Mouse (Mus musculus) forebrain, embryonic 12.5 days (tissue): ENCODE results near the gene Slx4. TPM values are rescaled to one million over a fixed set of nuclear protein-coding genes. Genes with fewer than 3 reads are reported as not detected.
"Not testable (repeated sequence)": the region's sequence is repeated elsewhere in the genome, so short reads cannot be mapped to it uniquely, and the experiment has no call there.

Experiments
- ATAC-seq: fragments of 200-750 bp; cut with Nextera tagmentation; 2 replicates; pipeline ENCODE4 v1.8.0; 2017; ENCODE audit warnings: moderate TSS enrichment; ENCODE audit not compliant: low FRiP score
- H3K27ac ChIP-seq: fragments of 300-500 bp; sonication (generic); 2 replicates; pipeline ENCODE4 v1.5.1; 2016; ENCODE audit warnings: mild to moderate bottlenecking
- H3K27me3 ChIP-seq: fragments of 300-500 bp; sonication (generic); 2 replicates; pipeline ENCODE4 v1.6.1; 2016; ENCODE audit warnings: mild to moderate bottlenecking
- H3K36me3 ChIP-seq: fragments of 300-500 bp; sonication (generic); replicated peaks from 2 replicates; pipeline ENCODE4 v1.6.1; 2016; ENCODE audit warnings: mild to moderate bottlenecking
- H3K4me1 ChIP-seq: fragments of 300-500 bp; sonication (generic); 2 replicates; pipeline ENCODE4 v1.6.1; 2016
- H3K4me2 ChIP-seq: fragments of 300-500 bp; sonication (generic); 2 replicates; pipeline ENCODE4 v1.6.1; 2016; ENCODE audit warnings: mild to moderate bottlenecking, moderate library complexity
- H3K4me3 ChIP-seq: fragments of 300-500 bp; sonication (generic); replicated peaks from 2 replicates; pipeline ENCODE4 v1.5.1; 2016; ENCODE audit warnings: mild to moderate bottlenecking
- H3K9ac ChIP-seq: fragments of 300-500 bp; sonication (generic); 2 replicates; pipeline ENCODE4 v1.6.1; 2016; ENCODE audit warnings: mild to moderate bottlenecking
- H3K9me3 ChIP-seq: fragments of 300-500 bp; sonication (generic); 2 replicates; pipeline ENCODE4 v1.6.1; 2016
- WGBS: fragments of 180-500 bp; shearing (Covaris S2); methylation state at CpG from one replicate; pipeline ENCODE4 v1.1.7; 2016; 5-methylcytosine and 5-hydroxymethylcytosine counted together
- polyA plus RNA-seq: library from polyadenylated mRNA; unstranded; fragments of >200 nt; fragmentation: Nextera tagmentation; extraction: Ambion mirVana; gene quantifications from 2 replicates; pipeline ENCODE4 v1.2.1, GENCODE M21; 2016

Slx4 gene
- polyA plus RNA-seq, 1 experiment from 2014 or later, result 29.5 TPM

GRCm38 (mm10) chr16:4031441-4032274 is 28.1 kb upstream of the Slx4 start:
- no peak overlapping the region for H3K27ac ChIP-seq
- no peaks in the 10 kb centered on the region for H3K9me3 ChIP-seq
- peaks cover 5% of the 10 kb centered on the region for H3K36me3 ChIP-seq
- H3K9ac ChIP-seq, result no peak overlapping the region
- ATAC-seq, result no peak
- 79% methylated on average over 4 of the region's 6 CpGs for WGBS
- H3K4me3 ChIP-seq, result no peak overlapping the region
- no peak overlapping the region for H3K4me2 ChIP-seq
- H3K27me3 ChIP-seq, result no peaks in the 10 kb centered on the region
- no peaks in the 10 kb centered on the region for H3K4me1 ChIP-seq

DNA sequence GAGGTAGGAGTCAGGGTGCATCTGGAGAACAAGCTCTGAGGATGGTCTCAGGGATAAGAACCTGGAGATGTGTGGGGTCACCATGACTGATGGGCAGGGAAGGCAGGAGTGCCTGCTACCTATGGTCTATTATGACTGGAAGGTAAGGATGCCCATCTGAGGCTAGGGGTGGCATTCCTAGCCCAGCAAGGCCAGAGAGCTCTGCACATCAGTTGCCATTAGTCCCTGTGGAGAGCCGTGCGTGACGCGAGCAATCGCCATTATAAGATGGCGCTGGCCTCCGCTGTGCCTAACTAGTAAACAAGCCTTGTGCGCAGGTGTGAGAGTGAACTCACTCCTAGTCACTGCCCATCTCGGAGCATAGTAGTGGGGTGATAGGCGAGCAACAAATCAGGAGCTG is 26.9 kb upstream of the Slx4 start:
- no peak overlapping the region for H3K4me3 ChIP-seq
- H3K36me3 ChIP-seq, result no peaks in the 10 kb centered on the region
- H3K27me3 ChIP-seq, result no peaks in the 10 kb centered on the region
- no peak overlapping the region for H3K9ac ChIP-seq
- no peak overlapping the region for H3K4me2 ChIP-seq
- 93% methylated on average over 10 of the region's 10 CpGs for WGBS
- ATAC-seq, result no peak
- H3K9me3 ChIP-seq, result no peaks in the 10 kb centered on the region
- no peaks in the 10 kb centered on the region for H3K4me1 ChIP-seq
- H3K27ac ChIP-seq, result no peak overlapping the region

DNA sequence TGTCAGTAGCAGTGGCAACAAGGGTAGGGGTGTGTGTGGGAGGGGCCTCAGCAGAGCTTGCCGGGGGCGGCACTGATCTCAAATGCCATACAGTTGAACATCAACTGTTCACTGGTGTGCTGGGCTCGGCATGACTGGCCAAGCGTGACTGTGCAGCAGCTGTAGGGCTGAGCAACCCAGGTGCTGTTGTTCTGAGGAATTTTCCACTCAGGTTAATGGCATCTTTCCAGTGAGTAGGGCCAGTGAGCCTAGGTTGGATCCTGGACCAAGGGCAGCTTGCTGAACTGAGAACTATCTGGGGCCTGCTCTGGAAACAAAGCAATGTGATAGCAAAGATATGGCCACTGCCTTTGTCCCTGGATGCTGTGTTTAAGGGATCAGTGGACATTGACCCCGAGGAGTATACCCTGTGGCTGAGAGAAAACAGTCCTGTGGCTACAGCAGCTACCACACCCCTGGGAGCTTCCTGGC is 25.8 kb upstream of the Slx4 start:
- WGBS, result 90% methylated on average over 5 of the region's 5 CpGs
- no peak overlapping the region for H3K27ac ChIP-seq

GRCm38 (mm10) chr16:4027211-4027610 is 23.6 kb upstream of the Slx4 start:
- H3K4me3 ChIP-seq, result no peak overlapping the region
- ATAC-seq, result no peak
- no peaks in the 10 kb centered on the region for H3K9me3 ChIP-seq
- whole genome bisulfite sequencing, result 74% methylated on average over 3 of the region's 3 CpGs
- H3K27ac ChIP-seq, result no peak overlapping the region
- H3K27me3 ChIP-seq, result no peaks in the 10 kb centered on the region
- H3K36me3 ChIP-seq, result no peaks in the 10 kb centered on the region
- H3K9ac ChIP-seq, result no peak overlapping the region
- H3K4me2 ChIP-seq, result no peak overlapping the region
- H3K4me1 ChIP-seq, result no peaks in the 10 kb centered on the region

More for the DNA sequence above, 25.8 kb upstream of the Slx4 start:
- no peak overlapping the region for H3K9ac ChIP-seq
- H3K4me3 ChIP-seq, result no peak overlapping the region
- H3K27me3 ChIP-seq, result no peaks in the 10 kb centered on the region
- H3K4me1 ChIP-seq, result no peaks in the 10 kb centered on the region
- no peaks in the 10 kb centered on the region for H3K9me3 ChIP-seq
- no peak overlapping the region for H3K4me2 ChIP-seq
- no peaks in the 10 kb centered on the region for H3K36me3 ChIP-seq
- ATAC-seq, result no peak

DNA sequence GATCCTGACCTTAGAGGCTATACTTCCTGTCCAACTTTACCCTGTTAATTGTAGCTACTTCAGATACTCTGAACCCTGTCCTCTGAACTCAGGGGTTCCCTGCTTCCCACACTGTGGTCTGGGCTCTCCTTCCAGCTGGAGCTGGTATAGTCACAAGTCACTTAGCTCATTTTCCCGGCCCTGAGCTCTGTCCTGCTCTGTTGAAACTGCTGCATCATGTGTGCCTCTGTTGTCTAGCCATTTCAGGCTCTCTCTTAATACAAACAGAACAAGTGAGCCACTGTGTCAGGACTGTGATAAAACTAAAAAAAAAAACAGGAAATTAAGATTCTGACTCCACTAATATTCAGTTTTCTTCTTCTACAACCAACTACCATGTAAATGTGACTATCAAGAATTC is 23.1 kb upstream of the Slx4 start:
- Histone ChIP-seq H3K27ac (no peak overlapping the region), H3K9ac (no peak overlapping the region), H3K4me1 (no peaks in the 10 kb centered on the region), H3K9me3 (no peaks in the 10 kb centered on the region), H3K27me3 (no peaks in the 10 kb centered on the region), H3K4me2 (no peak overlapping the region), H3K4me3 (no peak overlapping the region), H3K36me3 (no peaks in the 10 kb centered on the region)
- WGBS, result 67% methylated on average over 1 of the region's 1 CpGs
- ATAC-seq, result no peak

DNA sequence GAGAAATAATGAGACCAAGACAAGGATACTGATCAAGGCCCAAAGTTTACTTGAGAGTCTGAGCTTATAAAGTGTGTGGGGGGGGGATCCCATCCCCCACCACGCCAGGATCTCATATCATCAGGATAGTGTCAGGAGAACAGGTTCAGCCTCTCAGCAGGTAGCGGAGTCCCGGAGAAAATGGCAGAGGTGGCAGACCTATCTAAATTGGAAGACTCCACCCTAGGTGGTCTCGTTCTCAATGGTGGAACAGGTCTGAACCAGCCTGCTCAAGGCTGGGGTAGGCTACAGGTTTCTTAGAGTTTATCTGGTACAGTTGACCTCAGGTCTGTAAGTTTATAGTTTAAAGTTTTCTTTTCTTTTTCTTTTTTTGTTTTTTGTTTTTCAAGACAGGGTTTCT is 19.1 kb upstream of the Slx4 start:
- Histone ChIP-seq H3K36me3 (no peaks in the 10 kb centered on the region), H3K27me3 (no peaks in the 10 kb centered on the region)
- 74% methylated on average over 4 of the region's 4 CpGs for WGBS

DNA sequence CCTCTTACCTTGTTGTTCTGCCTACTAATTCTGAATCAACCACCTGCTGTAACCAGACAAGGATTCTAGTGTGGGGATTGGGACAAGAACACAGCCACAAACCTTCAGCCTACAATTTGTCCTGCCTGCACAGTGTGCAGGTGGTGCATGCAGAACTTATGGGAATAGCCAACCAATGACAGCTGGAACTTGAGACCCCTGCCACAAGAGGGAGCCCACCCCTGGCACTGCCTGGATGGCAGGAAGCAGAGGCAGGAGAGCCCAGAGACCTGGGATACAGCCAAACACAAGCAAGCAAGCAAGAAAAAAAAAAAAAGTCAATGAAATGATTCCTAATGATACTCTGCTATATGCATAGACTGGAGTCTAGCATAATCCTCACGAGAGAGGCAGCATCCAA is 17.7 kb upstream of the Slx4 start:
- no peak overlapping the region for H3K9ac ChIP-seq
- H3K9me3 ChIP-seq, result no peaks in the 10 kb centered on the region
- H3K27ac ChIP-seq, result no peak overlapping the region
- H3K36me3 ChIP-seq, result no peaks in the 10 kb centered on the region
- H3K4me1 ChIP-seq, result no peaks in the 10 kb centered on the region
- no peak for ATAC-seq
- H3K4me2 ChIP-seq, result no peak overlapping the region
- no peak overlapping the region for H3K4me3 ChIP-seq
- H3K27me3 ChIP-seq, result no peaks in the 10 kb centered on the region
- 81% methylated on average over 1 of the region's 1 CpGs for WGBS

More for the DNA sequence above, 19.1 kb upstream of the Slx4 start:
- Histone ChIP-seq H3K4me1 (no peaks in the 10 kb centered on the region), H3K4me3 (no peak overlapping the region), H3K9me3 (no peaks in the 10 kb centered on the region), H3K9ac (no peak overlapping the region), H3K27ac (no peak overlapping the region), H3K4me2 (no peak overlapping the region)
- ATAC-seq, result no peak

DNA sequence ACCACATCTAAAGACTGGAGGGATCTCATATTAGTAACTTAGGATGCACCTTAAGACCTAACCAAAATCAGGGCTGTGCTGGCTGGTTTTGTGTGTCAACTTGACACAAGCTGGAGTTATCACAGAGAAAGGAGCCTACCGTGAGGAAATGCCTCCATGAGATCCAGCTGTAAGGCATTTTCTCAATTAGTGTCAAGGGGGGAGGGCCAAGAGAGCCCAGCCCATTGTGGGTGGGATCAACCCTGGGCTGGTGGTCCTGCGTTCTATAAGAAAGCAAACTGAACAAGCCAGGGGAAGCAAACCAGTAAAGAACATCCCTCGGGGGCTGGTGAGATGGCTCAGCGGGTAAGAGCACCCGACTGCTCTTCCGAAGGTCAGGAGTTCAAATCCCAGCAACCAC is 13.9 kb upstream of the Slx4 start:
- H3K27ac ChIP-seq, H3K27me3 ChIP-seq, H3K4me3 ChIP-seq, H3K4me2 ChIP-seq, H3K36me3 ChIP-seq, H3K9me3 ChIP-seq, H3K4me1 ChIP-seq, H3K9ac ChIP-seq, ATAC-seq: not testable (repeated sequence)
- WGBS, result 84% methylated on average over 6 of the region's 6 CpGs

- not testable (repeated sequence) for H3K36me3 ChIP-seq, H3K4me3 ChIP-seq, ATAC-seq, H3K4me1 ChIP-seq, H3K4me2 ChIP-seq, H3K27ac ChIP-seq, H3K9ac ChIP-seq, H3K27me3 ChIP-seq, H3K9me3 ChIP-seq
- 82% methylated on average over 17 of the region's 17 CpGs for WGBS
Observed at GRCm38 (mm10) chr16:4016786-4017185, 13.2 kb upstream of the Slx4 start.

DNA sequence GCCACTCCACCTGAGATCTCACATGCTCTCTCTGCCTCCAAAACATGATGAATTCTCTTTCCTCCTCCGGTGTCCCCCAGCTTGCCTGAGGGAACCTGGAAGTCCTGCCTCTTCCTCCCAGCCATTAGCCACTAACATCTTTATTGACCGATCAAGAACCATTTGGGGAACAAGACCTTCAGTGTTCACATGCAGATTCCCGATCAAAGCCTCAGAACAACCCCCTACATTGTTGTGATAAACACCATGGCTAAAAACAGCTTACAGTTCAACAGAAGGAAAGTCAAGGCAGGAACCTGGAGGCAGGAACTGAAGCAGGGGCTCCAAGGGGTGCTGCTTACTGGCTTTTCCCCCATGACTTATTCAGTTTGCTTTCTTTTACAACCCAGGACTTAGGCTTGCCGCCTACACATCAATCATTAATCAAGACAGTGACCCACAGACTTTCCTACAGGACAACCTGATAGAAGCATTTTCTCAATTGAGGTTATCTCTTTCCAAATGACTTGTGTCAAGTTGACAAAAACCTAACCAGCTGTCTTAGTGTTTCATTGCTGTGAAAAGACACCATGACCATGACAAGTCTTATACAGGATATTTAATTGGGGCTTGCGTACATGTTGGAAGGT is 10.6 kb upstream of the Slx4 start:
- WGBS, result 85% methylated on average over 5 of the region's 5 CpGs
- Histone ChIP-seq H3K4me3 (no peak overlapping the region), H3K4me2 (no peak overlapping the region), H3K4me1 (no peaks in the 10 kb centered on the region), H3K36me3 (no peaks in the 10 kb centered on the region), H3K9me3 (0 out of 2 replicates have a peak, but pooled peaks cover 4% of the 10 kb centered on the region), H3K27me3 (no peaks in the 10 kb centered on the region), H3K27ac (no peak overlapping the region), H3K9ac (no peak overlapping the region)
- ATAC-seq, result no peak

DNA sequence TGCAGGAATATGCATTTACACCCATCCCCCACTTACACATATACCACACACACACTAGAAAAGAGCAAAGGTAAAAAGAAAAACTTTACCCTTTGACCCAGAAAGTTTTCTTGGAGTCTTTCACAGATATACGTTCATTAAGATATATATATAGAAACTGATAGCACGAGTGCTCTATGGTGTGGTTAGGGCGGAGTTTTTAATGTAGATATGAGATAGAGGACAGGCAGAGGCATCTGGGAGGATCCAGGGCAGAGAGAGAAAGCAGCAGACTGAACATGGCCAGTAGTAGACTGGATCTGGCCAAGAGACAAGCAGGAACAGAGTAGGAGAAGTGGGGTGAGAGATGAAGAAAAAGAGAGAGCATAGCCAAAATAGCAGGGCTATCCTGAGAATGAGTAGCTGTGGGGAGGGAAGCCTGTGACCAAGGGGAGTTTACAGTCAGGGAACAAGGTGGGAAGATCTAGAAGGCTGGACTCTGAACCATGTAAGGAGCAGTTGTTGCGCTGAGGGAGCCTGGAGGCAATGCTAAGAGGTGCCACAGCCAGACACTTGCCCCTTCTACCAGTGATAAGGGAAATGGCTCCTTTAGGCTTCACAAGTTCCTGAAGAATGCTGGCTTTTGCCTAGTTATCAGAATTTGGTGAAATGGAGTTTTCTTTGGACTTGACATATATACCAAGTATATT is 9.5 kb upstream of the Slx4 start:
- 76% methylated on average over 4 of the region's 4 CpGs for WGBS
- Histone ChIP-seq H3K4me1 (no peaks in the 10 kb centered on the region), H3K4me3 (no peak overlapping the region), H3K9ac (no peak overlapping the region), H3K36me3 (no peaks in the 10 kb centered on the region), H3K27ac (no peak overlapping the region), H3K9me3 (0 out of 2 replicates have a peak, but pooled peaks cover 4% of the 10 kb centered on the region), H3K4me2 (no peak overlapping the region), H3K27me3 (no peaks in the 10 kb centered on the region)
- ATAC-seq, result no peak

DNA sequence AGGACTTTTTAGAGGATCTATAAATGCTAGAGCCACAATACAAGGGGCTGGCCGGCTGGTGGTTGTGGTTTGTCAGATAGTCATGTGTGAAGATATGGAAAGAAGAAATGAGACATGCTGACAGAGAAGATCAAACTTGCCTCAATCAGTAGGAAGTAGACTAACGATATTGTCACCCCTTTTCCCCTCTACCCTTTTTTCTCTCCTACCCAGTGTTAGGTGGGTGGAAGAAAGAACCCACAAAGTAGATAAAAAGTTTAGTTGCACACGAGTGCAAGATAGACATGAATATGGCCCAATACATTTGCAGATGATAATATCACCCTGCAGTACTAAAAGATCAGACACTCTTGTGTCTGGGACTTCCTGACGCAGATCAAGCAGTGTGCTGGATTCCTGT is 15.2 kb downstream of the Slx4 start:
- H3K27me3 ChIP-seq, result no peaks in the 10 kb centered on the region
- peaks cover 96% of the 10 kb centered on the region for H3K36me3 ChIP-seq
- H3K4me3 ChIP-seq, result no peak overlapping the region
- H3K4me1 ChIP-seq, result no peaks in the 10 kb centered on the region
- WGBS, result 95% methylated on average over 4 of the region's 4 CpGs
- no peak for ATAC-seq
- no peak overlapping the region for H3K9ac ChIP-seq
- H3K27ac ChIP-seq, result no peak overlapping the region
- H3K9me3 ChIP-seq, result no peaks in the 10 kb centered on the region
- no peak overlapping the region for H3K4me2 ChIP-seq
